Mouse (Mus musculus): Measurements from ENCODE around the gene Olfr366. TPM values are rescaled to one million over a fixed set of nuclear protein-coding genes. Genes with fewer than 3 reads are reported as not detected.
"Not testable (repeated sequence)": the region's sequence is repeated elsewhere in the genome, so short reads cannot be mapped to it uniquely, and the experiment has no call there.

The Olfr366 gene
- total RNA-seq (2021): not detected
- long read RNA-seq, experiment 1: 0 reads
- long read RNA-seq, experiment 2: 0 reads

- TF ChIP-seq CTCF (IDR thresholded peaks at IDR 0.05): no peak
- DNase-seq: no peak
- intact Hi-C loops (cut with DNase I): no loop called here
- no peak within 1 kb of the TSS for H3K27ac ChIP-seq
- no peak within 1 kb of the TSS for H3K4me3 ChIP-seq
These were observed at the start of gene Olfr366 for GRCm38 (mm10) chr2:37211274-37211673. Gene Olfr366 (plus strand): TSS chr2:37211574.

GRCm38 (mm10) chr2:37187898-37188297 lies 23.5 kb upstream of the Olfr366 start, which contains the start of gene Olfr365:
Gene Olfr365 (plus strand): TSS chr2:37188198.
- DNase-seq: no peak
- no peak within 1 kb of the TSS for H3K27ac ChIP-seq
- intact Hi-C loops (cut with DNase I): no loop called here
- TF ChIP-seq CTCF (IDR thresholded peaks at IDR 0.05): no peak
- H3K4me3 ChIP-seq: no peak within 1 kb of the TSS

- H3K4me3 ChIP-seq; H3K27ac ChIP-seq; intact Hi-C loops (cut with DNase I): not testable (repeated sequence)
These were observed 50.4 kb downstream of the Olfr366 start for GRCm38 (mm10) chr2:37261781-37262180.

More at GRCm38 (mm10) chr2:37261781-37262180, 50.4 kb downstream of the Olfr366 start:
- DNase-seq: not testable (repeated sequence)

Other genes with a start within 250 kb of the Olfr366 start
- not detected for gene Olfr357, start 217.7 kb upstream of the Olfr366 start, total RNA-seq (2021)
- gene Olfr358, start 202.2 kb upstream of the Olfr366 start, total RNA-seq (2021): not detected
- gene Olfr360, start 145.8 kb upstream of the Olfr366 start, total RNA-seq (2021): not detected
- gene Olfr361, start 122.3 kb upstream of the Olfr366 start, total RNA-seq (2021): not detected
- not detected for gene Olfr362, start 93.7 kb upstream of the Olfr366 start, total RNA-seq (2021)
- not detected for gene Olfr364-ps1, start 72.3 kb upstream of the Olfr366 start, total RNA-seq (2021)
- gene Olfr365, start 23.4 kb upstream of the Olfr366 start, total RNA-seq (2021): under 1 TPM in 1 of 2 experiments, not detected in 1; 0.06 TPM
- gene Olfr368, start 114.9 kb downstream of the Olfr366 start, total RNA-seq (2021): not detected
- 10 to 100 TPM in 1 of 2 experiments, 1 to 10 TPM in 1; 10.0 to 16.0 TPM for gene Pdcl, start 147.8 kb downstream of the Olfr366 start, total RNA-seq (2021)
- gene Rc3h2, start 211.3 kb downstream of the Olfr366 start, total RNA-seq (2021): 10 to 100 TPM; 36.0 to 46.3 TPM
- gene Zbtb26, start 231.6 kb downstream of the Olfr366 start, total RNA-seq (2021): 1 to 10 TPM; 4.6 to 5.7 TPM
- gene Zbtb6, start 231.6 kb downstream of the Olfr366 start, total RNA-seq (2021): 1 to 10 TPM; 3.4 to 4.0 TPM
- 10 to 100 TPM; 33.9 to 34.5 TPM for gene Rabgap1, start 231.7 kb downstream of the Olfr366 start, total RNA-seq (2021)

Data from gastrocnemius, adult 2 months (tissue).